In genomic region chr5:130849610-130850009, GRCm38 (mm10) we compare ENCODE assay signal across 25 mouse cellular contexts.
A peak's percentile ranks its signal among the peaks of the same experiment; 100 is the strongest.
DNase-seq lines count a peak whose midpoint lies in the region; ATAC-seq and TF ChIP-seq lines count a peak whose summit lies in the region.
"Had no signal": no experiment of that assay in that cellular context is flagged by ENCODE, and none has a peak within 500 bp of the region (broad histone marks: within the 10 kb centered on the region; RNA-seq: fewer than 3 reads in every experiment).

No protein-coding gene starts in this region.

- H3K36me3 ChIP-seq in embryonic facial prominence, embryonic 14.5 days (ENCODE audit: control insufficient read depth, insufficient read depth, low read length): no peaks in the 10 kb centered on the region
- H3K36me3 ChIP-seq in embryonic facial prominence, embryonic 10.5 days (replicated peaks): no peaks in the 10 kb centered on the region
- no peaks in the 10 kb centered on the region for H3K36me3 ChIP-seq in intestine, embryonic 15.5 days
- H3K36me3 ChIP-seq in intestine, postnatal 0 days (ENCODE audit: control insufficient read depth, insufficient read depth): no peaks in the 10 kb centered on the region
- H3K36me3 ChIP-seq in lung, embryonic 14.5 days (ENCODE audit: insufficient read depth): no peaks in the 10 kb centered on the region
- H3K36me3 ChIP-seq: embryonic facial prominence, embryonic 13.5 days; hindbrain, embryonic 12.5 days; limb, embryonic 13.5 days; liver, embryonic 13.5 days; midbrain, embryonic 12.5 days; neural tube, embryonic 15.5 days had no signal

- H3K4me1 ChIP-seq in embryonic facial prominence, embryonic 14.5 days (ENCODE audit: control insufficient read depth, insufficient read depth, low read length): no peaks in the 10 kb centered on the region
- H3K4me1 ChIP-seq in embryonic facial prominence, embryonic 10.5 days: peaks cover 8% of the 10 kb centered on the region
- no peaks in the 10 kb centered on the region for H3K4me1 ChIP-seq in intestine, embryonic 15.5 days (replicated peaks)
- H3K4me1 ChIP-seq in intestine, postnatal 0 days (replicated peaks; ENCODE audit: control insufficient read depth, insufficient read depth, low read length): no peaks in the 10 kb centered on the region
- H3K4me1 ChIP-seq in lung, embryonic 14.5 days (ENCODE audit: insufficient read depth): no peaks in the 10 kb centered on the region
- H3K4me1 ChIP-seq: liver, embryonic 13.5 days had no signal

- no peaks in the 10 kb centered on the region for H3K9me3 ChIP-seq in embryonic facial prominence, embryonic 14.5 days (ENCODE audit: control insufficient read depth, low read length)
- no peaks in the 10 kb centered on the region for H3K9me3 ChIP-seq in embryonic facial prominence, embryonic 10.5 days
- H3K9me3 ChIP-seq in intestine, embryonic 15.5 days: no peaks in the 10 kb centered on the region
- H3K9me3 ChIP-seq in intestine, postnatal 0 days (ENCODE audit: control insufficient read depth): no peaks in the 10 kb centered on the region
- H3K9me3 ChIP-seq in lung, embryonic 14.5 days (ENCODE audit: low read depth, low read length): no peaks in the 10 kb centered on the region
- H3K9me3 ChIP-seq: embryonic facial prominence, embryonic 13.5 days; hindbrain, embryonic 12.5 days; limb, embryonic 13.5 days; liver, embryonic 13.5 days; midbrain, embryonic 12.5 days; neural tube, embryonic 15.5 days had no signal

- peak; percentile 30 for DNase-seq in embryonic facial prominence, embryonic 14.5 days (ENCODE audit: low spot score)
- DNase-seq in embryonic facial prominence, embryonic 10.5 days (ENCODE audit: low spot score): no peak
- peak; percentile 72 for DNase-seq in lung, embryonic 14.5 days
- DNase-seq in lung, postnatal 4 days: no peak
- DNase-seq: cerebellum, adult 9-10 months; embryo, embryonic 11 days; gastrocnemius, postnatal 10 days; heart, postnatal 14 days; kidney, adult 8-10 months; kidney, postnatal 36 days; liver, embryonic 13.5 days; lung, adult 18-20 months; retina, postnatal 1 day; right cerebral cortex, postnatal 25 days; spleen, adult 18-20 months; thymus, postnatal 14 days had no signal

- no peaks in the 10 kb centered on the region for H3K27me3 ChIP-seq in embryonic facial prominence, embryonic 14.5 days (replicated peaks; ENCODE audit: control insufficient read depth, insufficient read depth, low read length)
- no peaks in the 10 kb centered on the region for H3K27me3 ChIP-seq in embryonic facial prominence, embryonic 10.5 days (replicated peaks; ENCODE audit: low read depth, poor library complexity, severe bottlenecking)
- H3K27me3 ChIP-seq in intestine, embryonic 15.5 days (replicated peaks): no peaks in the 10 kb centered on the region
- no peaks in the 10 kb centered on the region for H3K27me3 ChIP-seq in intestine, postnatal 0 days (replicated peaks; ENCODE audit: control insufficient read depth, insufficient read depth, low read length)
- H3K27me3 ChIP-seq in lung, embryonic 14.5 days (ENCODE audit: insufficient read depth, low read length): no peaks in the 10 kb centered on the region
- H3K27me3 ChIP-seq: embryonic facial prominence, embryonic 13.5 days; hindbrain, embryonic 12.5 days; limb, embryonic 13.5 days; liver, embryonic 13.5 days; midbrain, embryonic 12.5 days; neural tube, embryonic 15.5 days had no signal

- 54% methylated on average over 4 of the region's 4 CpGs for WGBS in embryonic facial prominence, embryonic 14.5 days
- 86% methylated on average over 4 of the region's 4 CpGs for WGBS in embryonic facial prominence, embryonic 10.5 days
- WGBS in intestine, embryonic 15.5 days: 34% methylated on average over 4 of the region's 4 CpGs
- WGBS in intestine, postnatal 0 days: 59% methylated on average over 4 of the region's 4 CpGs
- WGBS in lung, embryonic 14.5 days: 49% methylated on average over 4 of the region's 4 CpGs

- H3K27ac ChIP-seq in embryonic facial prominence, embryonic 14.5 days (replicated peaks; ENCODE audit: low read depth, low read length): no peak overlapping the region
- H3K27ac ChIP-seq in embryonic facial prominence, embryonic 10.5 days (replicated peaks): no peak overlapping the region
- H3K27ac ChIP-seq in intestine, embryonic 15.5 days: no peak overlapping the region
- H3K27ac ChIP-seq in intestine, postnatal 0 days (ENCODE audit: low read depth, low read length): no peak overlapping the region
- H3K27ac ChIP-seq in lung, embryonic 14.5 days (ENCODE audit: low read depth): no peak overlapping the region
- H3K27ac ChIP-seq: embryonic facial prominence, embryonic 13.5 days; hindbrain, embryonic 12.5 days; limb, embryonic 13.5 days; liver, embryonic 13.5 days; midbrain, embryonic 12.5 days; neural tube, embryonic 15.5 days had no signal

- no peak overlapping the region for H3K4me3 ChIP-seq in embryonic facial prominence, embryonic 14.5 days (ENCODE audit: low read depth, low read length)
- no peak overlapping the region for H3K4me3 ChIP-seq in embryonic facial prominence, embryonic 10.5 days
- no peak overlapping the region for H3K4me3 ChIP-seq in intestine, embryonic 15.5 days (replicated peaks)
- no peak overlapping the region for H3K4me3 ChIP-seq in intestine, postnatal 0 days (ENCODE audit: low read depth, low read length)
- no peak overlapping the region for H3K4me3 ChIP-seq in lung, embryonic 14.5 days (ENCODE audit: low read depth, low read length)
- H3K4me3 ChIP-seq: embryonic facial prominence, embryonic 13.5 days; erythroblast, embryonic 14.5 days; hindbrain, embryonic 12.5 days; limb, embryonic 13.5 days; liver, embryonic 13.5 days; midbrain, embryonic 12.5 days; neural tube, embryonic 15.5 days had no signal

- no peak overlapping the region for H3K4me2 ChIP-seq in embryonic facial prominence, embryonic 14.5 days (ENCODE audit: low read depth, low read length)
- H3K4me2 ChIP-seq in intestine, embryonic 15.5 days (replicated peaks): no peak overlapping the region
- no peak overlapping the region for H3K4me2 ChIP-seq in intestine, postnatal 0 days (replicated peaks; ENCODE audit: low read depth)
- H3K4me2 ChIP-seq in lung, embryonic 14.5 days: no peak overlapping the region
- H3K4me2 ChIP-seq: embryonic facial prominence, embryonic 13.5 days; hindbrain, embryonic 12.5 days; limb, embryonic 13.5 days; liver, embryonic 13.5 days; midbrain, embryonic 12.5 days; neural tube, embryonic 15.5 days had no signal

- no peak for ATAC-seq in embryonic facial prominence, embryonic 14.5 days (ENCODE audit: low read depth)
- ATAC-seq in intestine, embryonic 15.5 days: 0 out of 2 replicates have a peak, but pooled peaks have one; percentile 39
- no peak for ATAC-seq in intestine, postnatal 0 days
- no peak for ATAC-seq in lung, embryonic 14.5 days (ENCODE audit: insufficient read depth)
- ATAC-seq: CD4-positive, CD25-positive, alpha-beta regulatory T cell, adult 4 months had no signal

- TF ChIP-seq CTCF in intestine, postnatal 0 days (IDR thresholded peaks at IDR 0.05; ENCODE audit: low read depth): no peak
- TF ChIP-seq CTCF in lung, embryonic 14.5 days (IDR thresholded peaks at IDR 0.05; ENCODE audit: low read depth): no peak

- no peak overlapping the region for H3K9ac ChIP-seq in embryonic facial prominence, embryonic 14.5 days (ENCODE audit: low read depth, low read length)
- no peak overlapping the region for H3K9ac ChIP-seq in intestine, embryonic 15.5 days
- no peak overlapping the region for H3K9ac ChIP-seq in intestine, postnatal 0 days (ENCODE audit: low read depth, low read length)
- H3K9ac ChIP-seq in lung, embryonic 14.5 days: no peak overlapping the region
- H3K9ac ChIP-seq: embryonic facial prominence, embryonic 13.5 days; hindbrain, embryonic 12.5 days; limb, embryonic 13.5 days; liver, embryonic 13.5 days; midbrain, embryonic 12.5 days; neural tube, embryonic 15.5 days had no signal

Comparison
In these comparisons a context has a peak if more than half of its experiments do, and no peak if none do; other contexts are left out.
1. DNase-seq: peak in embryonic facial prominence, embryonic 14.5 days (single experiment) and lung, embryonic 14.5 days (single experiment); none in embryonic facial prominence, embryonic 10.5 days (single experiment) and lung, postnatal 4 days (0 of 2).